Mouse (Mus musculus) embryonic facial prominence, embryonic 15.5 days (tissue): ENCODE measurements around the gene Aadacl2. TPM values are rescaled to one million over a fixed set of nuclear protein-coding genes. Genes with fewer than 3 reads are reported as not detected.

Source experiments
- ATAC-seq: fragments of 200-750 bp; cut with Nextera tagmentation; 2 replicates; pipeline ENCODE4 v1.8.0; 2017; ENCODE audit warnings: low read depth, moderate TSS enrichment; ENCODE audit not compliant: insufficient number of reproducible peaks, low FRiP score, low TSS enrichment
- H3K27ac ChIP-seq: fragments of 300-500 bp; sonication (generic); replicated peaks from 2 replicates; pipeline ENCODE4 v1.5.1; 2015; ENCODE audit warnings: mild to moderate bottlenecking, inconsistent platforms
- H3K27me3 ChIP-seq: fragments of 300-500 bp; sonication (generic); 2 replicates; pipeline ENCODE4 v1.6.1; 2015; ENCODE audit warnings: inconsistent platforms
- H3K36me3 ChIP-seq: fragments of 300-500 bp; sonication (generic); 2 replicates; pipeline ENCODE4 v1.6.1; 2015; ENCODE audit warnings: mild to moderate bottlenecking, inconsistent platforms
- H3K4me1 ChIP-seq: fragments of 300-500 bp; sonication (generic); 2 replicates; pipeline ENCODE4 v1.6.1; 2015; ENCODE audit warnings: inconsistent platforms
- H3K4me2 ChIP-seq: fragments of 300-500 bp; sonication (generic); replicated peaks from 2 replicates; pipeline ENCODE4 v1.6.1; 2015; ENCODE audit warnings: mild to moderate bottlenecking, inconsistent platforms
- H3K4me3 ChIP-seq: fragments of 300-500 bp; sonication (generic); replicated peaks from 2 replicates; pipeline ENCODE4 v1.5.1; 2015; ENCODE audit warnings: mild to moderate bottlenecking, inconsistent platforms
- H3K9ac ChIP-seq: fragments of 300-500 bp; sonication (generic); 2 replicates; pipeline ENCODE4 v1.6.1; 2015; ENCODE audit warnings: inconsistent platforms
- H3K9me3 ChIP-seq: fragments of 300-500 bp; sonication (generic); replicated peaks from 2 replicates; pipeline ENCODE4 v1.6.1; 2016; ENCODE audit warnings: inconsistent platforms
- WGBS: fragments of 180-500 bp; shearing (Covaris S2); methylation state at CpG from one replicate; pipeline ENCODE4 v1.1.7; 2015; 5-methylcytosine and 5-hydroxymethylcytosine counted together
- polyA plus RNA-seq: library from polyadenylated mRNA; unstranded; fragments of >200 nt; fragmentation: Nextera tagmentation; extraction: Ambion mirVana; gene quantifications from 2 replicates; pipeline ENCODE4 v1.2.1, GENCODE M21; 2015

The Aadacl2 gene
- polyA plus RNA-seq = 3.5 and 3.6 TPM in 2 replicates

DNA sequence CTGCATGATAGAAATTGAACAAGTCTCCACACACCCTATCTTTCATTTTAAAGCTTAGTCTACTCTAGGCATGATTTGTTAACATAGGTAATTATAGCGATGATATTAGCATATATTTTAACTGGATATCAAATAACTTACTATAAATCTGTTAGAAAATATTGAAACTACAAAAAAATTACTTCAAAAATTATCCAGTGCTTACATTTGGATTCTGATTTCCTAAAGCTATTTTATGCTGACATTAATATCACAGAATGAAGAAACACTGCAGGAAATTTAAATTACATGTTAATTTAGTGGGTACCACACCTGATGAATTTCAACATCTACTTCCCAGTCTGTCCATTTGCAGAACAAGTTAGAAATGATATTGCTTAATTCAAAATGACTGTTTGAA is at the start of gene Aadacl2:
Gene Aadacl2, plus strand, starts transcription at position 301 of the 400 bp plus-strand sequence.
- Histone ChIP-seq H3K9me3 (no peaks in the 10 kb centered on the region), H3K4me3 (no peak within 1 kb of the TSS), H3K9ac (no peak within 1 kb of the TSS), H3K4me2 (no peak within 1 kb of the TSS), H3K36me3 (no peaks in the 10 kb centered on the region), H3K4me1 (no peaks in the 10 kb centered on the region), H3K27ac (no peak within 1 kb of the TSS), H3K27me3 (no peaks in the 10 kb centered on the region)
- ATAC-seq = no peak
- WGBS = 75% methylated on average over 1 of the region's 1 CpGs

- Histone ChIP-seq H3K36me3 (no peaks in the 10 kb centered on the region), H3K9ac (no peak overlapping the region), H3K27me3 (no peaks in the 10 kb centered on the region), H3K4me3 (no peak overlapping the region), H3K9me3 (no peaks in the 10 kb centered on the region), H3K27ac (no peak overlapping the region), H3K4me2 (no peak overlapping the region), H3K4me1 (no peaks in the 10 kb centered on the region)
- 74% methylated on average over 5 of the region's 5 CpGs for WGBS
- no peak for ATAC-seq
Measured at GRCm38 (mm10) chr3:59970891-59971290, 35.7 kb upstream of the Aadacl2 start.

- H3K9me3 ChIP-seq = no peaks in the 10 kb centered on the region
- H3K36me3 ChIP-seq = no peaks in the 10 kb centered on the region
- no peak overlapping the region for H3K27ac ChIP-seq
- no peak overlapping the region for H3K4me2 ChIP-seq
- H3K27me3 ChIP-seq = no peaks in the 10 kb centered on the region
- ATAC-seq = no peak
- H3K9ac ChIP-seq = no peak overlapping the region
- no peaks in the 10 kb centered on the region for H3K4me1 ChIP-seq
- H3K4me3 ChIP-seq = no peak overlapping the region
Measured at GRCm38 (mm10) chr3:59974591-59974990, 32.0 kb upstream of the Aadacl2 start.

- H3K9me3 ChIP-seq = no peaks in the 10 kb centered on the region
- no peaks in the 10 kb centered on the region for H3K4me1 ChIP-seq
- no peak overlapping the region for H3K27ac ChIP-seq
- H3K9ac ChIP-seq = no peak overlapping the region
- H3K4me3 ChIP-seq = no peak overlapping the region
- ATAC-seq = no peak
- no peak overlapping the region for H3K4me2 ChIP-seq
- H3K36me3 ChIP-seq = no peaks in the 10 kb centered on the region
- no peaks in the 10 kb centered on the region for H3K27me3 ChIP-seq
Measured at GRCm38 (mm10) chr3:60003622-60004021, 2.9 kb upstream of the Aadacl2 start.

GRCm38 (mm10) chr3:60025417-60025816 is 18.9 kb downstream of the Aadacl2 start, which contains the start of gene Aadac:
Gene Aadac, plus strand, starts transcription at chr3:60025717.
- H3K4me2 ChIP-seq = no peak within 1 kb of the TSS
- WGBS = 70% methylated on average over 1 of the region's 1 CpGs
- no peaks in the 10 kb centered on the region for H3K27me3 ChIP-seq
- no peaks in the 10 kb centered on the region for H3K36me3 ChIP-seq
- H3K27ac ChIP-seq = no peak within 1 kb of the TSS
- no peaks in the 10 kb centered on the region for H3K4me1 ChIP-seq
- no peak for ATAC-seq
- H3K9me3 ChIP-seq = no peaks in the 10 kb centered on the region
- no peak within 1 kb of the TSS for H3K4me3 ChIP-seq
- no peak within 1 kb of the TSS for H3K9ac ChIP-seq

DNA sequence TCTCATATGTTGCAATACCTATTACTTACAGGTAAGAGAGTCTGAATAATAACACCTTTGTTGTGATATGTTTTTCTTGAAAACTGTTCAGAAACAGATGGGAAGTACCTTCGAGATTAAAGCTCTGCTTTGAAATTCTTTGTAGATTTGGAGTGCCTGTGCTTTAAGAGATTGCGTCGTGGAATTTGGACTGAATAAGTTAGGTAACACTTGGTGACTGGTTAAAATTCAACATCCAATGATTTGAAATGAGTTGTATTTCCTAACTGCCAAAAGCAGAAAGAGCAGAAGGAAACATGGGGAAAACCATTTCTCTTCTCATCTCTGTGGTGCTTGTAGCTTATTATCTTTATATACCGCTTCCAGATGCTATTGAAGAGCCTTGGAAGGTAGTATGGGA is 25.0 kb downstream of the Aadacl2 start:
- Histone ChIP-seq H3K4me2 (no peak overlapping the region), H3K36me3 (no peaks in the 10 kb centered on the region), H3K4me3 (no peak overlapping the region), H3K9me3 (no peaks in the 10 kb centered on the region), H3K27me3 (no peaks in the 10 kb centered on the region), H3K4me1 (no peaks in the 10 kb centered on the region), H3K9ac (no peak overlapping the region), H3K27ac (no peak overlapping the region)
- 80% methylated on average over 4 of the region's 4 CpGs for WGBS
- no peak for ATAC-seq

DNA sequence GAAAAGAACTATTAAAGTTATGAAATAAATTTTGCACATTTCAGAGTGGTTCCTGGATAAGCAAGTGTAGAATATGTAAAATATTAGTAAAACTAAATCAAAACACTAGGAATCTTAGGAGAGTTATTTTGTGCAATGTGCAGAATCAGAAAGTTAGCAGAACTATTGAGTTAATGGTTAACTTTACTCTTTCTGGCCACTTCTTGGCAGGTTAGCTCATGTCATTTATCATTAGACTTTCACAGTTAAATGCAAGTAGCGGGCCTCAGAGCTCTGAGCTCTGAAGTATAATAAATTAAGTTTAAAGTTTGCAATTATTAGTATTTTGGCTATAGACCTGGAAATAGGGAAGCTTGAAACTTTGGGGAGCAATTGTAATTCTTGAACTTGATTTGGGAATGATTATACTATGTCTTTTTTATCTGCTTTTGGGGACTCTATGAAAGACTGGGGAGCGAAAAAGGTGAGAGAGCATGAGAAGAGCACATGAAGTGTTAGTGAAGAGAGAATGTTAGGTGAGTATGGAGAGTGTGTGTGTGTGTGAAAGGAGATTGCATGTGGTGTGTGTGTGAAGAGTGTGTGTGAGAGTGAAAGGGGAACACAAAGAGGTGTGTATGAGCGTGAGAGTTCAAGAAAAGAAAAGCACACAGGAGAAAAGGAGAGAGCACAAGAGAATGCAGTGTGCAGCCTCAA is 39.8 kb downstream of the Aadacl2 start:
- H3K9ac ChIP-seq = no peak overlapping the region
- no peak for ATAC-seq
- H3K4me1 ChIP-seq = no peaks in the 10 kb centered on the region
- H3K4me2 ChIP-seq = no peak overlapping the region
- H3K4me3 ChIP-seq = no peak overlapping the region
- 80% methylated on average over 3 of the region's 3 CpGs for WGBS
- H3K27me3 ChIP-seq = no peaks in the 10 kb centered on the region
- H3K36me3 ChIP-seq = no peaks in the 10 kb centered on the region
- no peak overlapping the region for H3K27ac ChIP-seq
- no peaks in the 10 kb centered on the region for H3K9me3 ChIP-seq

DNA sequence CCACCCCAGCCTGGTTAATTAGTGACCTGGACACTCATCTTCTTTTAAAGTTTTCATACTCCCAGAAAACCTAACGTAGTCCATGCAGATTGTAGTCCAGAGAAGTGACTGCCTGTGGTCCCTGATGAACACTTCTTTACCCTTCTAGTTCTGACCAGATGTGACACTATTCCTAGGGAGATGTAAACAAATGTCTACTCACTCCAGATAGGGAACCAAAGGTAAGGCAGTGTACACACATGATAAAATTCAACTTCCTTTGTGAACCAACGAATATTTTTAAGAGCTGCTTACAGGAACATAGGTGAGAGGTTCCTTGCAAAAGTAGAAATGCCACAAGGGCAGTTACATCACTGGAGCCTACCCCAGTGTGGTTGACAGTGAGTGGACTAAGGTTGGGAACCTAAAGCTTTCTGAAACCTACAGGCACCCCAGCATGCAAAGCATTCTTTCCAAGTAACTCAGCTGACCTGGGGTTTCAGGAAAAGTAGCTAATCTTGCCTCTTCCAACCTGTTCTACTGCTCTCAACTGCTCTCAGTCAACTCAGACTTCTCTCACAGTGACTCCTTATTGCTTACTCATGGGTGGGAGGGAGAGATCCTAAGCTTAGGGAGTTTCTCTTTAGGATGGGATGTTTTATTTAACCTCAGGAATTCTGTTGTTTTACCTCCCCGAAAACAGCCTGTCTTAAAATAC is 46.8 kb downstream of the Aadacl2 start:
- ATAC-seq = no peak
- H3K27me3 ChIP-seq = no peaks in the 10 kb centered on the region
- no peak overlapping the region for H3K27ac ChIP-seq
- peaks cover 4% of the 10 kb centered on the region; the same call in 1 of the 2 replicates for H3K4me1 ChIP-seq
- no peak overlapping the region for H3K9ac ChIP-seq
- no peak overlapping the region for H3K4me2 ChIP-seq
- no peaks in the 10 kb centered on the region for H3K9me3 ChIP-seq
- 77% methylated on average over 3 of the region's 3 CpGs for WGBS
- no peak overlapping the region for H3K4me3 ChIP-seq
- H3K36me3 ChIP-seq = no peaks in the 10 kb centered on the region

DNA sequence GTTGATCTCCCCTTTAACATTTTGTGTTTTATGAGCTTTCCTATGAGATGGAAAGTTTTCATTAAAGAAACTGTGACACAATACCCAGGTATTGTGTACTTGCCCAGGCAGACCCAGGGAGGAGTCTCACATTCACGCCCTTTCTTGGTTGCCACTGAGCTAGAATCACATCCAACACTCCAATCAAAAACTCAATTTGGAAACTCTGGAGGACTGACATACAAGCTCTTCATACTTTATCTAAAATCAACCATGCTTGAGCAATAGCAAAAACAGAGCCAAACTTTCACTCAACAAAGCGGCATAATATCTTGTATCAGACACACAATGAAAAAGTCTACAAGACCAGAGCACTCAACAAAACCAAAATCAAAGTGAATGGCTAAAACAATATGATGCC is 47.4 kb downstream of the Aadacl2 start:
- H3K9me3 ChIP-seq = no peaks in the 10 kb centered on the region
- no peaks in the 10 kb centered on the region for H3K36me3 ChIP-seq
- H3K27me3 ChIP-seq = no peaks in the 10 kb centered on the region
- no peak overlapping the region for H3K27ac ChIP-seq
- WGBS = 65% methylated on average over 2 of the region's 2 CpGs
- no peak for ATAC-seq
- peaks cover 4% of the 10 kb centered on the region; the same call in 1 of the 2 replicates for H3K4me1 ChIP-seq
- H3K4me3 ChIP-seq = no peak overlapping the region
- H3K9ac ChIP-seq = no peak overlapping the region
- H3K4me2 ChIP-seq = no peak overlapping the region

- Histone ChIP-seq H3K9me3 (no peaks in the 10 kb centered on the region), H3K27ac (no peak overlapping the region), H3K4me3 (no peak overlapping the region), H3K9ac (no peak overlapping the region), H3K36me3 (no peaks in the 10 kb centered on the region), H3K27me3 (no peaks in the 10 kb centered on the region), H3K4me1 (peaks cover 4% of the 10 kb centered on the region; the same call in 1 of the 2 replicates), H3K4me2 (no peak overlapping the region)
- no peak for ATAC-seq
- 22% methylated on average over 3 of the region's 3 CpGs for WGBS
Measured at GRCm38 (mm10) chr3:60056451-60056850, 49.9 kb downstream of the Aadacl2 start.

DNA sequence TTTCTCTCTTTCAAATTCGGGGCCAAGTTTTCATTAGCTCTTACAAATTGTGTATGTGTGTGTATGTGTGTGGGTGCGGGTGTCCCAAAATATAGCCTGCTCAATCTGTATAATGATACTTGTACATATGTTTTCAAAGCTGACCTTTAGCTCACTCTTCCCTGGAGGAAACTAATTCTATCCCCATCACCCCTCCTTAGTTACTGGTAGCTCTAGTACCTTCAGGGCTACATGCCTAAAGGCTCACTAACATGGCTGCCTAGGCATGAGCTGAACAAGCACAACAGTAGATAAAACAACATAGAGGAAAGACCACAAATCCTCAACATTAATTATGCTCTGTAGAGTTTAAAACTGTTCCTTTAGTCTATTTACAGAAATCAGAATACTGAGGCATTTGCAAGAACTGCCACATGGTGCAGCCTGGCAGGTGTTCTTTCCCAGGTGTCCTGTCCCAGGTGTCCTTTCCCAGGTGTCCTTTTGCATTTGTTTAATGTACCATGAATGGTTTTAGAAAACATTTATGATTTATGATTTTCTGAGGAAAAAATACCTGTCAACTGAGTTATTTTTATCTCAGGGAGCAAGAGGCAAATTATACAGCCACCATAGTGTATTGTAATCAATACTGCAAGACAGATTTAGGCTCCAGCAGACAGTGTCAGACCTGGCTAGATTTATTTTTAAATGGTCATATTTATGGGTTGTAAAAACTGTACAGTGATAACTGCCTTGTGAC is 50.7 kb downstream of the Aadacl2 start:
- H3K4me2 ChIP-seq = no peak overlapping the region
- H3K27ac ChIP-seq = no peak overlapping the region

More for the DNA sequence above, 50.7 kb downstream of the Aadacl2 start:
- Histone ChIP-seq H3K36me3 (no peaks in the 10 kb centered on the region), H3K9me3 (no peaks in the 10 kb centered on the region), H3K4me3 (no peak overlapping the region), H3K27me3 (no peaks in the 10 kb centered on the region), H3K9ac (no peak overlapping the region), H3K4me1 (peaks cover 4% of the 10 kb centered on the region; the same call in 1 of the 2 replicates)
- no peak for ATAC-seq
- 86% methylated on average over 2 of the region's 2 CpGs for WGBS
